Mouse (Mus musculus) liver, embryonic 15.5 days (tissue): ENCODE measurements at regions not wholly inside any gene's neighbourhood (a gene's known extent, or its start where the extent isn't known, plus 50 kb on each side); places are given as distances from the start of the nearest gene placed in this dataset.

Source experiments
- ATAC-seq: fragments of 200-750 bp; cut with Nextera tagmentation; 2 replicates; pipeline ENCODE4 v1.8.0; 2017; ENCODE audit warnings: moderate number of reproducible peaks, mild to moderate bottlenecking, moderate library complexity; ENCODE audit not compliant: insufficient read depth
- H3K27ac ChIP-seq: fragments of 300-500 bp; sonication (generic); replicated peaks from 2 replicates; pipeline ENCODE4 v1.5.1; 2015; ENCODE audit warnings: mild to moderate bottlenecking, inconsistent platforms
- H3K27me3 ChIP-seq: fragments of 300-500 bp; sonication (generic); 2 replicates; pipeline ENCODE4 v1.6.1; 2015; ENCODE audit warnings: mild to moderate bottlenecking, inconsistent platforms
- H3K36me3 ChIP-seq: fragments of 300-500 bp; sonication (generic); replicated peaks from 2 replicates; pipeline ENCODE4 v1.6.1; 2015; ENCODE audit warnings: moderate library complexity, mild to moderate bottlenecking, inconsistent platforms
- H3K4me1 ChIP-seq: fragments of 300-500 bp; sonication (generic); replicated peaks from 2 replicates; pipeline ENCODE4 v1.6.1; 2015; ENCODE audit warnings: inconsistent platforms
- H3K4me2 ChIP-seq: fragments of 300-500 bp; sonication (generic); 2 replicates; pipeline ENCODE4 v1.6.1; 2015; ENCODE audit warnings: moderate library complexity, mild to moderate bottlenecking, inconsistent platforms
- H3K4me3 ChIP-seq: fragments of 300-500 bp; sonication (generic); replicated peaks from 2 replicates; pipeline ENCODE4 v1.5.1; 2015; ENCODE audit warnings: mild to moderate bottlenecking, inconsistent platforms
- H3K9ac ChIP-seq: fragments of 300-500 bp; sonication (generic); 2 replicates; pipeline ENCODE4 v1.6.1; 2015; ENCODE audit warnings: moderate library complexity, mild to moderate bottlenecking, inconsistent platforms
- H3K9me3 ChIP-seq: fragments of 300-500 bp; sonication (generic); replicated peaks from 2 replicates; pipeline ENCODE4 v1.6.1; 2016; ENCODE audit warnings: inconsistent platforms
- WGBS: fragments of 180-500 bp; shearing (Covaris S2); methylation state at CpG from one replicate; pipeline ENCODE4 v1.1.7; 2015; ENCODE audit warnings: mixed read lengths; ENCODE audit not compliant: insufficient replicate concordance; 5-methylcytosine and 5-hydroxymethylcytosine counted together

DNA sequence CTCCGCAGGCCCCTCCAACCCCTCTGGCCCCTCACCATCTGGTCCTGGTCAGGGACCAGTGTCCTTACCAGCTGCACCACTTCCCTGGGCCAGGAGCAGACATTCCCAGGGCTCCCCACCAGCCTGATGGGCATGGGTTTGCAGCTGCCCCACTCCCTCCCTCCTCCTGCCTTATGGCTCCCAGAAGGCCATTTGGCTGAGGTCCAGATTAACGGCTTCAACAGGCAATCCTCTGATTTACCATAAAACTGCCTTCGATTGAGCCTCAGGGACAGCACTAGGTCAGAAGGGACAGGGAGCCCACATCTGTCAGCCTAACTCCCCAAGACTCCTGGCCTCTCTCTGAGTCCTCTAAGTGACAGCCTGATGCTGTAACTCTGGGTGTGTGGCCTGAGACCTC is 221.9 kb upstream of the Sulf2 start:
- H3K4me3 ChIP-seq = no peak overlapping the region
- H3K27ac ChIP-seq = no peak overlapping the region
- H3K9me3 ChIP-seq = no peaks in the 10 kb centered on the region
- no peak overlapping the region for H3K4me2 ChIP-seq
- WGBS = 23% methylated on average over 3 of the region's 3 CpGs
- no peaks in the 10 kb centered on the region; the same call in 1 of the 2 replicates for H3K27me3 ChIP-seq
- no peak for ATAC-seq
- H3K4me1 ChIP-seq = no peaks in the 10 kb centered on the region
- no peaks in the 10 kb centered on the region for H3K36me3 ChIP-seq
- H3K9ac ChIP-seq = no peak overlapping the region

- Histone ChIP-seq H3K9me3 (no peaks in the 10 kb centered on the region), H3K4me2 (no peak overlapping the region), H3K4me1 (no peaks in the 10 kb centered on the region), H3K9ac (no peak overlapping the region), H3K27me3 (no peaks in the 10 kb centered on the region; the same call in 1 of the 2 replicates), H3K4me3 (no peak overlapping the region), H3K36me3 (no peaks in the 10 kb centered on the region), H3K27ac (no peak overlapping the region)
- WGBS = 64% methylated on average over 12 of the region's 12 CpGs
- ATAC-seq = no peak
These were observed 220.2 kb upstream of the Sulf2 start for GRCm38 (mm10) chr2:166375639-166376038.

- H3K27me3 ChIP-seq = no peaks in the 10 kb centered on the region; the same call in 1 of the 2 replicates
- H3K4me1 ChIP-seq = no peaks in the 10 kb centered on the region
- H3K4me3 ChIP-seq = no peak overlapping the region
- H3K4me2 ChIP-seq = no peak overlapping the region
- H3K9ac ChIP-seq = no peak overlapping the region
- no peak for ATAC-seq
- no peaks in the 10 kb centered on the region for H3K36me3 ChIP-seq
- 64% methylated on average over 6 of the region's 6 CpGs for WGBS
- no peaks in the 10 kb centered on the region for H3K9me3 ChIP-seq
- no peak overlapping the region for H3K27ac ChIP-seq
These were observed 215.3 kb upstream of the Sulf2 start for GRCm38 (mm10) chr2:166370776-166371175.

- Histone ChIP-seq H3K9me3 (no peaks in the 10 kb centered on the region), H3K4me3 (no peak overlapping the region), H3K4me1 (no peaks in the 10 kb centered on the region), H3K36me3 (no peaks in the 10 kb centered on the region), H3K4me2 (no peak overlapping the region), H3K9ac (no peak overlapping the region), H3K27ac (no peak overlapping the region), H3K27me3 (no peaks in the 10 kb centered on the region)
- 48% methylated on average over 6 of the region's 6 CpGs for WGBS
- no peak for ATAC-seq
These were observed 206.2 kb upstream of the Sulf2 start for GRCm38 (mm10) chr2:166361645-166362044.

GRCm38 (mm10) chr2:166360786-166361185 is 205.3 kb upstream of the Sulf2 start:
- WGBS = 53% methylated on average over 3 of the region's 3 CpGs
- Histone ChIP-seq H3K36me3 (no peaks in the 10 kb centered on the region), H3K27me3 (no peaks in the 10 kb centered on the region), H3K4me2 (no peak overlapping the region), H3K9me3 (no peaks in the 10 kb centered on the region), H3K9ac (no peak overlapping the region), H3K4me3 (no peak overlapping the region), H3K4me1 (no peaks in the 10 kb centered on the region), H3K27ac (no peak overlapping the region)
- ATAC-seq = no peak

DNA sequence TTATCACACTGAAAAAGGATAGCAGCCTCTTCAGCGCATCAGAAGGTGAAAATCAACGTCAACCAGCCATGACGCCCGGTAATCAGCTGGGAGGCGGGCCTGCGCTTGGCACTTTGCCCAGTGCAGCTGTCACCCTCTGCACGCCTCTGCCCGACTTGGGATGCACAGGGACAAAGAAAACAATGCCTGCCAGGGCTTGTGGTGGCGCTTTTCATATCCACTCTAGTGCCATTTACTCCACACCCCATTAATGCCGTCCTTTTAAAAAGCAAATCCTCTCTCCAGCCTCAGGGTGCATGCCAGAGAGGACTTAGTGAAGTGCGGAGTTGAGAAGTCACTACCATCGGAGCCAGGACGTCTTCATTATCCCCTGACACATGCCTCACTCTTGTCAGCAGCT is 204.5 kb upstream of the Sulf2 start:
- H3K36me3 ChIP-seq = no peaks in the 10 kb centered on the region
- 74% methylated on average over 13 of the region's 13 CpGs for WGBS
- no peaks in the 10 kb centered on the region for H3K4me1 ChIP-seq
- H3K4me2 ChIP-seq = no peak overlapping the region
- H3K27ac ChIP-seq = no peak overlapping the region
- no peaks in the 10 kb centered on the region for H3K27me3 ChIP-seq
- ATAC-seq = no peak
- no peak overlapping the region for H3K9ac ChIP-seq
- no peaks in the 10 kb centered on the region for H3K9me3 ChIP-seq
- H3K4me3 ChIP-seq = no peak overlapping the region

GRCm38 (mm10) chr2:166357824-166358223 is 202.4 kb upstream of the Sulf2 start:
- no peak for ATAC-seq
- Histone ChIP-seq H3K36me3 (no peaks in the 10 kb centered on the region), H3K27me3 (no peaks in the 10 kb centered on the region), H3K4me1 (0 out of 2 replicates have a peak, but pooled peaks cover 7% of the 10 kb centered on the region), H3K9me3 (no peaks in the 10 kb centered on the region), H3K27ac (no peak overlapping the region), H3K4me3 (no peak overlapping the region), H3K4me2 (no peak overlapping the region), H3K9ac (no peak overlapping the region)
- WGBS = 23% methylated on average over 7 of the region's 7 CpGs

DNA sequence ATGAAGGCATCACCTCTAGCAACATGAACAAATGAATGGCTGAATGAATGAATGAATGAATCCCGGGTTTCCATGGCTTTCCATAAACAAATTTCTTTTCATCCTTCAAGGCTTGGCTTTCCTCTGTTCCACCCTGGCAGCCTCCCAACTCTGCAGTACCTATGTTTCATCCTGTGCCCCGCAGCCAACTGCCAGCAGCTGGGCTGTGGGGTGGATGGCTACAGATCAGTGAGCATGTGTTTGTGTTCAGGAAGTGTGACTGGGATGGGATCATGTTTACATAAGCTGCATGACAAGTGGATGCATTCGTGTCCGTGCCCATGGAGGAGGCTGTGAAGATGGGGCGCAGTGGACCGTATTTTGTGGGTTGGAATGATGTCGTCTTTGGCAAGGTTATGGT is 200.5 kb upstream of the Sulf2 start:
- no peaks in the 10 kb centered on the region for H3K36me3 ChIP-seq
- ATAC-seq = no peak
- H3K27ac ChIP-seq = no peak overlapping the region
- H3K9me3 ChIP-seq = no peaks in the 10 kb centered on the region
- 0 out of 2 replicates have a peak, but pooled peaks cover 7% of the 10 kb centered on the region for H3K4me1 ChIP-seq
- no peaks in the 10 kb centered on the region for H3K27me3 ChIP-seq
- 66% methylated on average over 7 of the region's 7 CpGs for WGBS
- H3K4me2 ChIP-seq = no peak overlapping the region
- no peak overlapping the region for H3K4me3 ChIP-seq
- H3K9ac ChIP-seq = no peak overlapping the region

DNA sequence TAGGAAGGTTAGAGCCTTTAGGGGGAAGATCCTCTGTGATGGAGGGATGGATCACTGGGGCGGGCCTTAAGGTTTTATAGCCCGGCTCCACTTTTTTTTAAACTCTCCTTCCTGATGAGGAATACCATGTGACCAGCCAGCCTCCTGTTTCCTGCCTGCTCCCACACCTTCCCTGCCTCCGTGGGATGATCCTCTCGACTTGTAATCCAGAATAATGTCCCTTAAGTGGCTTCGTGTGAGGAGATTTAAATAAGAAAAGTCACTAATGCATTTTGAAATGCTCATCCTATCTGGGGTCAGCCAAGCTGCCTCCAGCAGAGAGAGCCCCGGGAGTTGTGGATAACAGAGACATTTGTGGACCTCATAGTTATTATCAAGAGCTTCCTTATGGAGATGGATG is 200.0 kb upstream of the Sulf2 start:
- H3K9me3 ChIP-seq = no peaks in the 10 kb centered on the region
- no peak overlapping the region for H3K4me3 ChIP-seq
- no peak overlapping the region for H3K27ac ChIP-seq
- H3K4me1 ChIP-seq = 0 out of 2 replicates have a peak, but pooled peaks cover 7% of the 10 kb centered on the region
- H3K36me3 ChIP-seq = no peaks in the 10 kb centered on the region
- ATAC-seq = no peak
- H3K9ac ChIP-seq = no peak overlapping the region
- H3K27me3 ChIP-seq = no peaks in the 10 kb centered on the region
- no peak overlapping the region for H3K4me2 ChIP-seq
- WGBS = 38% methylated on average over 6 of the region's 6 CpGs

GRCm38 (mm10) chr2:166354391-166354790 is 198.9 kb upstream of the Sulf2 start:
- H3K27ac ChIP-seq = no peak overlapping the region
- H3K4me3 ChIP-seq = no peak overlapping the region
- no peaks in the 10 kb centered on the region for H3K27me3 ChIP-seq
- 0 out of 2 replicates have a peak, but pooled peaks cover 7% of the 10 kb centered on the region for H3K4me1 ChIP-seq
- H3K9ac ChIP-seq = no peak overlapping the region
- H3K4me2 ChIP-seq = no peak overlapping the region
- no peaks in the 10 kb centered on the region for H3K9me3 ChIP-seq
- no peaks in the 10 kb centered on the region for H3K36me3 ChIP-seq
- WGBS = 52% methylated on average over 4 of the region's 4 CpGs
- no peak for ATAC-seq

DNA sequence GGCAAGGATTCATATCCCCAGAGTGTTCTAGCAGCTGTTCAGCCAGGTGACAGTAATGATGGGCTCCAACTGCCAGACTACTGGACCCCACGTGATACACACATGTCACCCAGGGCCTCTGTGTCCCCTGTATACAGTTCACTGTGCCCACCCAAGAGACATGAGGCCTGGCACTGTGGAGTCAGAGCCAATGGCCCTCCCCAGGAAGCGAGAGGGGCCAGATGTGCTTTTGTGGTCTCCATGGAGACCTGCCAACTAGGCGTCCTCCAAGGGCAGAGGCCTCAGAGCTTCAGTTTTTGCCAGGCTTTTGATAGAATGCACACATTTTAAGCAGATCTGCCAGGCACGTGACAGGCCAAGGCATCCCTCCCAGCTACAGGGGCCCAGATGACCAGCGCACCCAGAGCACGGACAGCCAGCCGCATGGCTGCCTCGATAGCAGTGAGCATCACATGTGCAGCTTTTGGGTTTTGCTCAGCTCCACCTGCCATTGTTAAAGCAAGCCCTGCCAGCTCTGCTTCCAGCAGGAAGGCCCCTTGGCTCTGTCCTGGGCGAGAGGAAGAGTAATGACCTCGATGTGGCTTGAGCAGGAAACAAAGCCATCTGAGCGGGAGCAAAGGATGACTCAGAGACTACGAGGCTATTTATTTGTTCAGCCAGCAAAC is 198.1 kb upstream of the Sulf2 start:
- no peaks in the 10 kb centered on the region for H3K36me3 ChIP-seq
- H3K4me2 ChIP-seq = no peak overlapping the region
- H3K4me1 ChIP-seq = 0 out of 2 replicates have a peak, but pooled peaks cover 7% of the 10 kb centered on the region
- H3K4me3 ChIP-seq = no peak overlapping the region
- WGBS = 40% methylated on average over 12 of the region's 12 CpGs
- no peak for ATAC-seq
- H3K9ac ChIP-seq = no peak overlapping the region
- no peak overlapping the region for H3K27ac ChIP-seq
- no peaks in the 10 kb centered on the region for H3K27me3 ChIP-seq
- no peaks in the 10 kb centered on the region for H3K9me3 ChIP-seq

DNA sequence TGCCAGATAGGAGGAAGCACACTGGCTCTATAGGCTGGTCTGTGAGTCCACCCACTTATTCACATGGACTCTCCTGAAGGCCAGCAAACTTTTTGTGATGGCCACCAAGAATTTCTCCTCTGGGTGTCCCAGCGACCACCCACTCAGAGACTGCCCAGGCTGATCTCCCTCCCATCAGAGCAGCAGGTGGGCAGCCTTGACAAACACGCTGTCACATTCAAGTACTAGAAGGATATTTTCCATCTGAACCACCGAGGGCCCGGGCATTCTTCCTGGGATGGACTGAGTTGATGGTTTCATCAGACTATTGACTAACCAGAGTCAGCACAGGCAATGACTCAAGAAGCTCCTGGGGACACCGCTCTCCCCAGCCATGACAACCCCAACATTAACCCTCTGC is 196.5 kb upstream of the Sulf2 start:
- WGBS = 56% methylated on average over 5 of the region's 5 CpGs
- Histone ChIP-seq H3K27ac (no peak overlapping the region), H3K4me3 (no peak overlapping the region), H3K27me3 (no peaks in the 10 kb centered on the region), H3K36me3 (no peaks in the 10 kb centered on the region), H3K9ac (no peak overlapping the region), H3K9me3 (no peaks in the 10 kb centered on the region), H3K4me1 (0 out of 2 replicates have a peak, but pooled peaks cover 7% of the 10 kb centered on the region), H3K4me2 (no peak overlapping the region)
- ATAC-seq = no peak
